Mouse (Mus musculus) cerebellum, postnatal 25 days (tissue): Measurements from ENCODE around the gene Sec14l1.

Source experiments
- DNase-seq, 2 experiments: peaks; one replicate each; pipeline ENCODE4 v3.0.0; 2021; ENCODE audit warnings: mixed read lengths in 2 of 2

The Sec14l1 gene

DNA sequence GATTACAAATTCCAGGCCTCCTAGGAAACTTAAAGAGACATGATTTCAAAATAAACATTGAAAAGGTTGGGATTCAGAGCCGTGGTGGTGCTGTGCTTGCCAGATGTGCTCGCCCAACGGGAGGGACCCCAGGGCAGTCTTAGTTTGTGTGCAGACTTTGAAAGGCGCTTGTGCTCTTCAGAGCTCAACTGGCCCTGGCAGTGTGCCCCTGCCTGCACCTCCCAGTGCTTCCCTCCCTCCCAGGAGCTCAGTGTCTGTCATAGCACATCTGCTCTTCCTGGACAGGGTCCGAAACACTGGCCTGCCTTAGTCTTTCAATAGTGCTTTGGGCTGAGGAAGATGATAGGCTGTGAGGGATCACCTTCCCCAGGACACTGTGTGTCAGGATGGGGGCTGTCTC, 15.9 kb downstream of the Sec14l1 start:
- DNase-seq, result peak; percentile 44 to 65

DNA sequence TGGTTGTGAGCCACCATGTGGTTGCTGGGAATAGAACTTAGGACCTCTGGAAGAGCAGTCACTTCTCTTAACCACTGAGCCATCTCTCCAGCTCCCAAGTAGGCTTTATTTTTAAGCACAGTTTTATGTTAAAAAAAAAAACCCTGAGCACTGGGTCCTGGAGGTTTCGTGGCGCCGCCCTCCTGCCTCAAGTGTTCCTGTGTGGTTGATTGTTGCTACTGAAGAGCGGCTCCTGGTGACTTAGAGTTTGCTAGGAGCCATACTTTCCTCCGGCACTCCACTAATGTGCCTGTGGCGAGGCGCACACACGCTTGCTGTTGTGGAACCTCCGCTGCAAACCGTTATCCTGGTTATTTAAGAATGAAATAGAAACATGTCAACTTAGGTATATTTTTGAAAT, 16.5 kb downstream of the Sec14l1 start:
- no peak for DNase-seq

DNA sequence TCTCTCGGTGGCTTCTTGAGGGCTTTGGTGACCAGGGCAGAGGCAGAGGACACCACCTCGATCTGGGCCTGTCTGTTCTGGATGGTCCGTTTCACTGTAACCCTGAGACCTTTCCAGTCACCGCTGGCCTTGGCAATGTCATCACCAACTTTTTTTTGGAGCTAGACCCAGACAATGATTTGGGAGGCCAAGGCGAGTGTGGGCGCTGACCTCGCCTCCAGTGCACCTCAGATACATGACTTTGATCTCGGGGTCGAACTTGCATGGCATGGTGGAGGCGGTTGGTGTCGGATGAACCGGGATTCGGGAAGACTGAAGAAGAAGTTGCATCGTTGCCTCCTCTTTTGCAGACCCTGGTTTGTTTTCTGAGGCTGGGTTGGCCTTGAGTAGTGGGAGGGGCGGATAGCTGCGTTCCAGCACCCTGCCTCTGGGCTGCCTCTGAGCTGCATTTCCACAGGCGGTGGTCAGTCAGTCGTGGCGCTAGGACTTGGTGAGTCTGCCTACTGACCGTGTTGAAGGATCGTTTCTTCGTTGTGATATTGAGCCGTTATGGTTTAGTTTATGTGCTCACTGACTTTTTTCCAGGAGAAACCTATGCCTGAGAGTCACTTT, 19.9 kb downstream of the Sec14l1 start:
- no peak for DNase-seq

DNA sequence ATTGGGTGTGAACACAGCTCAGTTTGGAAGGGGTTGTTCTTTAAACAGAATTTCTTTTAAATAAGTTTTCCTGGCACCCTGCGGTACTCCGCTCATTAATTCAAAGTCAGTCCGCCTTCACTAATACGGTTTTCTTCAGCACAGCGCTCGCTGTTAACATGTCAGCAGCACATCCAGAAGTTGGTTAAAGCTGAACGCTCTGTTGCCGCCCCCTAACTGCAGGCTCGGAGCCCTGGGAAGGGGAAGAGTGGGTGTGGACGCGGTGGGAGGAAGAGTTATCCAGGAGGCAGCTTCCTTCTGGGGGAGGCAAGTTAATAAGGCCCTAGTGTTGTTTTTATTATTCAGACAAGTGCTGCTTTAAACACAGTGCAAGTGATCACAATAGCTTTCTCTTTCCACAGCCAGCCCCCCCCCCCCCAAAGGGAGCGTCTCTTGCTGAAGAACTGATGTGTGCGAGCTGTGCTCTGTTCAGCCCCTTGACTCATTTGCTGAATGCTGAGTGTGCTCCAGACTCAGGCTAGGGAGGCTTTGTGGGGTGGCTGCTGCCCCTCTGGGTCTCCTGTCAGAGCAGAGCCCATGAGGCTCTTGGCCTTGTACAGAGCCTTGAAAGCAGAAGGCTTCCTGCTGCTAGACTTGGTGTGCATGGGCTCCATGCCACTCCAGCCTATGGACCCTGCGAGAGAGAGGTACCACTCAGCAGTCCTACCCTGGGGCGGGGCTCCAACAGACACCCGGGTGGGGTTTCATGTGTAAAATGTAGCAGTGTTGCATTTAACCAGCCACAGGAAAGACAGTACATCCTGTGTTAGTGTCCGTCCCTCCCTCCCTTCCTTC, 20.7 kb downstream of the Sec14l1 start:
- DNase-seq, result no peak

DNA sequence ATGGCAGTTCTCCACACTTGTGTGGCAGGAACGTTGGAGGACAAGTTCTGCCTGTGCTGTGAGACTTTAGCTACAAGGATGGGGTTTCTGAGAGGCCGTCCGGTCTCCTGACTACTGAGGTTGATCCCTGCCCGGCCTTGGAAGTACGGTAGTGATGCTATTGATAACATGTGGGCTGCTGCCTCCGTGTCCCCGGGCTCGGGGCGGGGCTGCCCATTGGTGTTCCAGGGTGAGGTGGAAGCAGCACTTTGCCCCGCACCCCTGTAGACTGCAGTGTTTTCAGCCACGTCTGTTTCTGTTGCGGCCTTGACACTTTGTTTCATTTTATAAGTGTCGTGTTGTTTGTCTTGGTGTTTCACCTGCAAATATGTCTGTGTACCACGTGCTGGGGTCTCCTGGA, 21.9 kb downstream of the Sec14l1 start:
- peak in 1 of 2 experiments; percentile 25 for DNase-seq

DNA sequence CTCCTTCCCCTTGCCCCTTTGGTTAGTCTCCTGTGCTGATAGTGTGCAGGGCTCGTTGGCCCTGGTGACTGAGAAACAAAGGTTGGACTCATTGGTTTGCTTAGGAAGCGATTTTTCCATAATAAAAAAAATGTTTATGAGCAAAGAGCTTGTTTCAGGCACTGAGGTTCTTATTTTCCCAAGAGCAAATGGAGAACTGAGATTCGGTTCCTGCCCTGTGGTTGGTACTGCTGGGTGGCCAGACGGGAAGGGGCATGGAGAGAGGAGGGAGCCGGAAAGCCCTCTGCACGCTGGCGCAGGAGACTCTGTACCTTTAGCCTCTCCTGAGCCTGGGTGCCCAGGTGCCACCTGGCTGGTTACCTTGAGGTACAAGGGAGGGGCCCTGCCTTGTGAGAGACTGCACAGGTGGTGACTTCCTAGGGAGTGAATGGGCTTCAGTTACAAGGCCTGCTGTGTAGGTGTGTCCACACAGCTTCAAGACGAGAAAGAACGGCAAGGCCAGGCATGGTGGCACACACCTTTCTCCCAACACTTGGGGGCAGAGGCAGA, 23.3 kb downstream of the Sec14l1 start:
- DNase-seq, result peak; percentile 50 to 53

DNA sequence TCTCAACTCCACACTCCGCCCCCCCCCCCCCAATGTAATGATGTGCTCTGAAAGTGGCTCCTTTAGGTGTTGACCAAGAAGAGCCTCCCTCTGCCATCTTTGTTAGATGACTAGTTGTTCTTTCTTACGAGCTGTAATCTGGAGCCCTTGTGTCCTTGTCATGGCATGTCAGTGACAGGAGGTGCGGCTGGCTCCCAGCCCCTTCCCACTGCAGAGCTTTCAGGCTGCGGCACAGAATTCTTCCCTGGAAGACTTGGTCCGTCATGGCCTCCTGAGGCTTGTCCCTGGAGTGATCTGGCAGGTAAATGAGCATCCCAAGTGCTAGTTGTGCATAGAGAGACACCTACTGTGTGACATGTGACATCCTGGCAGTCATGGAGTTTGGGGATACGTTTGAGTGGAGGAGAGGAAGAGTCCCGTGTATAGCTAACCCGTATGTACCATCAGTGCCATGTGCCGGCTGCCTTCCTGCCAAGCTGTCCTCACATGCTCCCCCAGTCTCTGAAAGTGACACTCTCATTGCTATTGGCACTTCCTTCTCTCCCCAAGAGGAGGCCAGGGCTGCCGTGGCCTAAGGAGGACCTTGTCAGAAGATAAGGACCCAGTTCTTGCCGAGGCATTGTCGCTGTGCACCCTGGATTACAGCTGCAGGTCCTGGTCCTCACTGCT, 24.0 kb downstream of the Sec14l1 start:
- peak; percentile 59 to 62 for DNase-seq

DNA sequence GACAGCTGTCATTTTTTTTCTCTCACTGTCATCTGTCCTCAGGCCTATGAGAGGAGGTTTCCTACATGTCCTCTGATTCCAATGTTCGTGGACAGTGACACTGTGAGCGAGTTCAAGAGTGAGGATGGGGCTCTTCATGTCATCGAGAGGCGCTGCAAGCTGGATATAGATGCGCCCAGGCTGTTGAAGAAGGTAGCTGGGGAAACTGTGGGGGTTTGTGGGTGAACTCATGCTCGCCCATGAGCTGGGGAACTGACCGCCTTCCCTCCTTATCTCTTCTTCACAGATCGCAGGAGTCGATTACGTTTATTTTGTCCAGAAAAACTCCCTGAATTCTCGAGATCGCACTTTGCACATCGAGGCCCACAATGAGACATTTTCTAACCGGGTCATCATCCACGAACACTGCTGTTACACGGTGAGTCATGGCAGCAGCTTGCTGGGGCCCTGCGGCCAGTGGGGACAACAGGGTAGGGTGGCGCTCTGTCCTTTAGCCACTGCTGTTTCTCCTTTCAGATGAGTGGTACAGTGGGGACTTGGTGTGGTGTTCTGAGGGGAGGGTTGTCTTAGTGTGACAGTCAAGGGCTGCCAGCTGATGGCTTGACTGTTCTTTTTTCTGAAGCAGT, 26.5 kb downstream of the Sec14l1 start:
- DNase-seq, result no peak

DNA sequence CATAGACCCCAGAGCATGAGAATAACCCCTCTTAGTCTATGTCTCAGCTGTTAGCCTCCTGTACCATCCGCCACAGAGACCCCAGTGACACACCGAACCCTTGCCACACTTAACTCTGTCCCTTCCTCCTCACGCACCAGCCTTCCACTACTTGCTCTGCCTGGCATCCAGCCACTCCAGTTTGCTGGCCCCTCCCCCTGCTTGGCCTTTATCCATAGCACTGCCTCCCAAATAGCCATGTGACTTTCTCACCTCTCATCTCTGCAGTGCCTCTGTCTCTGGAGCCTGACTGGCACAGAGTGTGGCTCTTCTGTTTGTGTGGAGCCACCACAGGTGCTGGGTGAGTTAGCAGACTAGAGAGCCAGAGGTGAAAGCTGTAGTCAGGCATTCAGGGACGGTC, 27.5 kb downstream of the Sec14l1 start:
- no peak for DNase-seq

DNA sequence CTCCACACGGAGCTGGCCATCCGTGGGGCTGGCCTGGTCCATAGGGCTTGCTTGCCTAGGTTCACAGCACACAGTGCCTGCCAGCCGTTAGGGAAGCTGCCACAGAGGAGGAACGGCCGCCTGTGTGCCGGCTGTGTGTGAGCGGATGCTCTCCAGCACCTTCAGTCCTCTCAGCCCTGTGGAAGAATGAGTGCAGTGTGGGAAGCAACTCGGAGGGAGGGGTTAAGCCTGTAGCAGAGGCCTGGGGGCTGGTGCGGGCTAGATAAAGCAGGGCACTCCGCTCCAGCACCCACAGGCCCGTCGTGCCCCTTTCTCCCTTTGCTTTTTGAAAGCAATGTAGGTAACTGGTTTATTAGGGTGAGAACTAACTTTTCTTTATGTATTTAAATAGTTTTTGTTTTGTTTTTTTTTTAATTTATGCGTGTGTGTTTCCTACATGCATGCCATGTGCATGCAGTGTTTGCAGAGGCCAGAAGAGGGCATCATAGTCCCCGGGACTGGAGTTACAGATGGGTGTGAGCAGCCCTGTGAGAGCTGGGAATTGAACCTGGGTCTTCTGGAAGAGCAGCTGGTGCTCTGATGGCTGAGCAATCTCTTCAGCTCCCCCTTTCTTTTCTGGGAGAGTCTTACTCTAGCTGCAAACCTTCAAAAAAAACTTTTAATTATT, 30.6 kb downstream of the Sec14l1 start:
- no peak for DNase-seq

DNA sequence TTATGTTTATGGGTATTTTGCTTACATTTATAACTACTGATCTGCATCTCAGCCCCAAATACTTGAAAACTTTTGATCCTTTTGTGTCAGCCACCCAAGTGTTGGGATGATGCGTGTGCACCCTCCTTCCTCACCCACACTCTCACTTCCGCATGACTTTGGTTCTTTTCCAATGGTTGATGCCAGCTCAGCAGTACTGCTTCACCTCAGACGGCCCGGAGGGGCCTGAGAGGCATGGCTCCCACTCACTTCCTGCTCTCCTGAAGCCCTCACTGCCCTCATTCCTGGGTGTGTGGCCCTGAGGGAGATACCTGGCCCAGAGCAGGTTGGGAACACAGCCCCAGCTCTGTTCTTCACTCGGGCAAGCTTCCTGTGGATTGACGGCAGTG, 31.1 kb downstream of the Sec14l1 start:
- DNase-seq, result no peak

DNA sequence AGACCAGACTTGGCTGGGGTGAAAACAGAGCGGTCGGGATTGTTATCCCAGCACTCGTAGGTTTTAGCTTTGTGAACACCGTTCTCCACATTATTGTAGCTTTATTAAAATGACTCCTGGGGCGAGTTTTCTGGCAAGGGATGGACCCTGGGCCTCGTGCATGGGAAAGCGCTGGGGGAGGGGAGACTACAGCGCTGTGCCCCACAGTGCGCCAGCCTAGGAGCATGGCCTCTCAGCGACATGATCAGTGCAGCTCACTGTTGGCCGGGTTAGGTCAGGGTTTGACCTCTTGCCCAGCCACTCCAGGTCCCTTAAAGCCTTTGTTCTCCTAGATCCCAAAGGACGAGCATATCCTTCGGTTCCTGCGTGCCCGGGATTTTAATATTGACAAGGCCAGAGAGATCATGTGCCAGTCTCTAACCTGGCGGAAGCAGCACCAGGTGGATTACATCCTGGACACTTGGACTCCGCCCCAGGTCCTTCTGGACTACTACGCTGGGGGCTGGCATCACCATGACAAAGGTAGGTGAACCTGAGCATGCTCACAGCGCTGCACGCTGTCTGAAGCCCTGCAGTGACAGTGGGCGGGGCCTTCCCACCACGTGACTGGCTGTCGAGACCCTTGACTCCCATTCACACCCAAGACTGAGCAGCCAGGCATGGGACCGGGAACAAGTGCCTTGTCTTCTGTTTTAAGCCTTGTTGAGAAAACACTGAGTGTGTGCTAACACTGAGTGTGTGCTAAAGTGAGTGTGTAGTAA, 32.0 kb downstream of the Sec14l1 start:
- DNase-seq, result peak; percentile 64 to 71

DNA sequence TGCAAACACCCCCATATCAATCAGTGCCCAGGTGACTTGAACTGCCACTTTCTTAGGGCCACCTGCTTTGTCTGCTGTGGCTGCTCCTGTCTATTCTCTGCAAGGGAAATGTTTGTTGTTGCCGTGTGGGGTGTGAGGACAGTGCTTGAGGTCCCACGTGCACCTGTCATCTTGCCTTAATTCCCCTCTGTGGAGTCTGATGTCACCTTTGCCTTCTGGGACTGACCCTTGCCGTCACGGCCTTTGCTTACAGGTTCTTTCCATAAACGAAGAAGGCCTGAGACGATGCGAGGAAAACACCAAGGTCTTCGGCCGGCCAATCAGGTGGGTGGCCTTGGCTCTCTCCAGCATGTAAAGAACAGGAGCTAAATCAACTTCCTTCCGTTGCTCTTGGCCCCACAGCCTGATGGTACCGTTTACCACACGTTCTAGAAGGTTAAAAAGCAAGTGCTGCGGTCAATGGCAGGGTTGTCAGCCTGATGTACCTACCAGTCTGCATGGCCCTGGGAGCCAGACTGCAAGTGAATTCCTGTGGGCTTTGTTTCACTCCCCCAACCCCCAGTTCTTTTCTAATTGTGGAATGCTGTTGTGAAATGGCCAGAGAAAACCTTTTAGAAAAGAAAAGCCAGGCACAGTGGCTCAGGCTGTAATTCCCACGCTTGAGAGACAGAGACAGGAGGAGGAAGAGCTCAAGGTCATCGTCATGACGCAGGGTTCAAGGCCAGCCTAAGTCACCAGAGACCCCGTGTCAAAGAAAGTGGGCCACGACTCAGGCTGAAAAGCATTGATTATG, 34.1 kb downstream of the Sec14l1 start:
- no peak for DNase-seq

DNA sequence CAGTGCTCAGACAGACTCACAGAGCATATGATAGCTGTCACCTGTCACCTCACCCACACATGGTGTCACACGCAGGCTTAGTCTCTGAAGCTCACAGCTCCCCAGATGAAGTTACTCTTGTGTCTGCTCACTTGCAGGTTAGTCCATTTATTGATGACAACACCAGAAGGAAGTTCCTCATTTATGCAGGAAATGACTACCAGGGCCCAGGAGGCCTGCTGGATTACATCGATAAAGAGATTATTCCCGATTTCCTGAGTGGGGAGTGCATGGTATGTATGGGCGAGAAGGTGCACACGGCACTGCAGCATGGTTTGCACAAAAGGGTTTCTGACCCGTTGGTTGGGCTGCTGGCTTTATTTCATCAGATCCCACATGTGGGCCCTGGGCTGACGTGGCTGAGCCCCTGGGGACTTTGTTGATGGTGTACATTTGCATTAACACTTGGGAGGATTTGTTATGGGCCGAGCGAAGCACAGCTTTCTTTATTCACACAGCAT, 35.5 kb downstream of the Sec14l1 start:
- no peak for DNase-seq

DNA sequence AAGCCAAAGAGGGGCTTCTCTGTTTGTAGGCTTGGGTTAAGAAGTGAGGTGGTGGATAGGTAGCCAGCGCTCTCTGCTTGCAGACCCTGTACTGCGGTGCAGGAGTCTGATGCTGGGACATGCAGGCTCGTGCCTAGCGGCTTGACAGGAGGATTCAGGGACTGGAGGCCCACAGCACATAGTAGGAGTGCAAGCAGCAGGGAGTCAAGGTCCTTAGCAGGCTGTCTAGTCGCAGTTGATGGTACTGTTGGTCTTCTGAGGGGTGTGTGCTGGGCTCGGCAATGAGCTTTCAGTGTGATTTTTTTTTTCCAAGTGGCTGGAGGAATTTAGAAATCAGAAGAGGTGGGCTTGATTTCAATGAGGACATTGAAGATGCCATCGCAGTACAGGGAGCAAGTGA, 36.5 kb downstream of the Sec14l1 start:
- no peak for DNase-seq

DNA sequence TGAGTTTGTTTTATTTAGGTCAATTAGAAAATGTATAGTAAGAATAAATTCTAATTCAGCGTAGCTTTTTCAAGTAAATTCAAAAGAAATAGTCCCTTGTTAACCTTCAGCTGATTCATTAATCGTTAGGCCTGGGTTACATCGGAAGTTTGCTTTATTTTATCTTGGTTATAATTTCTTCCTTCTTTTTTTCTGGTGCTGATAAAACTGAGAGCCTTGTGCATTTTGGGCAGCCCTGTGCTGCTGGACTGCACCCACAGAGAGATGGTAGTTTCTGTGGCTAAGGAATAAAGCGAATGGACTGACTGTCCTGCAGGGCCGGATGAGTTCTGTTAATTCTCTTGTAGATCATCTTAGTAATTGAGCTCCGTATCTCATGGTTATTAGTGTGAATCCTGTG, 37.6 kb downstream of the Sec14l1 start:
- no peak for DNase-seq

DNA sequence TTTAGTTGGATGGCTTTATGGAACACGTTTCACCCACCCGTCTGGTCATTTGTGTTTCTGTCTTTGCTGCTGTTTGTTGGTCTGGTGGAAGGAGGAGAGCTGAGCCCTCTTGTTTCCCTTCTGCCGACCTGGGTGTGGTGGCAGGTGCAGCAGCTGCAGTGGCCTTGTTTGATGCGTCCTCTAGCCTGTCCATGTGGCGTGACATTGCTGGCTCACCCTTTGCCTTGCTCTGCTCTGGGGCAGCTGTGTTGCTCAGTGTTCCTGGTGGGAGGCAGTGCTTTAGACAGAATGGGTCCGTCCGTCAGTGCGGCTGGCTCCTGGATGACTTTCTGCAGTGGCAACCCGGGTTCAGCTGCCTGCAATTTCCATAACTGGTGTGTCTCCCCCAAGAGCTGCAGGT, 38.6 kb downstream of the Sec14l1 start:
- no peak for DNase-seq

DNA sequence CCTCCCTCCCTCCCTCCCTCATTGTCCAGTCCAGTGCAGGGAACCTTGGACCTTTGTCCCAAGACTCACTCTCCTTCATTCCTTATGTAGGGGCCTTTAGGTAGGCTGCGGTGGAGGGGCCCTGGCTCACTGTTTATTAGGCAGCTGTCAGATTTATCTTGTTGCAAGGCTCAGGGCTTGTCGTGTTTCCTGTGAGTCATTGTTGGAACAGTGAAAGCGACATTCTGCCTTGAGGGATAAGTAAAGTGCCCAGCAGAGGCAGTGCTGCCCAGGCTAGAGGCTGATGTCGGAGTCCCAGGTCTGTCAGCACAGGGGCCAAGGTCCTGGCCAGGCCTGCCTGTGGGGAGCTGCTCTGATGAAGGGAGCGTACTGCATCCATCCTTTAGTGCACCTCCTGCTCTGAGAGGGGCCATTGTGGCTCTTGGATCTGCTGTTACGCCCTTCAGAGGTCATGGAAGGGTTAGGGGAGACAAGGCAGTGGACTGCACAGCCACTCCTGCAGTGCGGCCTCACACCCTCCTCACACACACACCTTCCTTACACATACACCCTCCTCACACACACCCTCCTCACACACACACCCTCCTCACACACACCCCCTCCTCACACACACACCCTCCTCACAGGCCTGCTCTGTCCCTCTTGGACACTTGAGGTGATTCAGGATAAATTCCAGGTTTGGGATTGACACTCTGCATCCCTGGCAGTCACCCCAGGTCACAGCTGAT, 39.3 kb downstream of the Sec14l1 start:
- DNase-seq, result no peak

DNA sequence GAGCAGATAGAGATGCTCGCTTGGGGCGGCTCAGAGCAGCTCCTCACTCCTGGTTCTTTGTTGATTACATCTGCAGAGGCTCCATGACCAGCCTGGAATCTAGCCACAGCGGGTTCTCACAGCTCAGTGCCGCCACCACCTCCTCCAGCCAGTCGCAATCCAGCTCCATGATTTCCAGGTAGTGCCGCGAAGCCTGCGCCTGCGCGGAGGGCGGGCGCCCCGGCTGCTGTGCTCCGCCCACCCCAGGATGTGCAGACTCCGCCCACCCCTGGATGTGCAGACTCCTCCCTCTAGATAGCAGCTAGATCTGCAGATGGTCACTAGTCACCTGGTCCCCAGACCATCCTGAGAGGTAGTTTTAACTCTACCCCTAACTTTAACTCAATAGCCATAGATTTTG, 41.8 kb downstream of the Sec14l1 start:
- DNase-seq, result peak; percentile 42 to 61

DNA sequence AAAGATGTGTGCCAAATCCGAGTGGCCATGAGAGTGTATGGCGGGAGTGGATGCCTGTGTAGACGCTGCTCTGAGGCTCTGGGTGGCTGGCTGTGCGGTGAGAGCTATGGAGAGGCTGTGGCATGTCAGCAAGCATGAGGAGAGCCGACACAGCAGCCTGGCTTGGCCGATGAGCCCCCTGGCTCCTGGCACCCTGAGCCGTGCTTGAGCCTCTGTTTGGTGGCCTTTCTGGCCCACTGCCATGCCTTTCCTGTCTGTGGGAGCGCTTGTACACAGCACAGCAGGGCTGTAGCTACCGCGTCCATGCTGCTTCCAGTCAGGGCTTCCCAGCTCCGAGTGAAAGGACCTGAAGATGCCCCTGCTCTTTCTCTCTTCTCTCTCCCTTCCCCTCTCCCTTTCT, 43.4 kb downstream of the Sec14l1 start:
- peak; percentile 66 to 72 for DNase-seq
